Mouse (Mus musculus): ENCODE results near the gene Speer4f2.
"Not testable (repeated sequence)": the region's sequence is repeated elsewhere in the genome, so short reads cannot be mapped to it uniquely, and the experiment has no call there.

Gene Speer4f2

DNA sequence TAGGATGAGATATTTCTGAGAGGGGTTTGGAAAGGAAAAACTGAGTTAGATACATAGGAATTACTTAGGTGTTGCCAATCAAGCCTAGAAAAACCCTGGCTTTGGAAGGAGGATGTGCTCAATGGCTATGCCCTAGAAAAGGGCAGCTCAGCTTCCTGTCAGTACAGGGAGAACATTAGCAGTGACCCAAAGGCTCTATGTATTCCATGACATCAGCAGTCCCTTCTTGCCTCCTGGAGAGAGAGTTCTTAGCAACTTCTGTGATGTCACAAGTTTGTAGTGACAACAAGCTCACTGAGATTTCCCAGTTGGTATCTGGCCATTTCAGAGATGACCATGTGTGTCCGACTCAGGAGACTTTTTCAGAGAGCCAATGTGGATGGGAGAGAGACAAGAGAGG, at the start of gene Speer4f2:
TSS of gene Speer4f2 (plus strand) at position 301 of the 400 bp plus-strand sequence.
- not testable (repeated sequence) for DNase-seq (ENCODE audit: low spot score in 2 of 2)

DNA sequence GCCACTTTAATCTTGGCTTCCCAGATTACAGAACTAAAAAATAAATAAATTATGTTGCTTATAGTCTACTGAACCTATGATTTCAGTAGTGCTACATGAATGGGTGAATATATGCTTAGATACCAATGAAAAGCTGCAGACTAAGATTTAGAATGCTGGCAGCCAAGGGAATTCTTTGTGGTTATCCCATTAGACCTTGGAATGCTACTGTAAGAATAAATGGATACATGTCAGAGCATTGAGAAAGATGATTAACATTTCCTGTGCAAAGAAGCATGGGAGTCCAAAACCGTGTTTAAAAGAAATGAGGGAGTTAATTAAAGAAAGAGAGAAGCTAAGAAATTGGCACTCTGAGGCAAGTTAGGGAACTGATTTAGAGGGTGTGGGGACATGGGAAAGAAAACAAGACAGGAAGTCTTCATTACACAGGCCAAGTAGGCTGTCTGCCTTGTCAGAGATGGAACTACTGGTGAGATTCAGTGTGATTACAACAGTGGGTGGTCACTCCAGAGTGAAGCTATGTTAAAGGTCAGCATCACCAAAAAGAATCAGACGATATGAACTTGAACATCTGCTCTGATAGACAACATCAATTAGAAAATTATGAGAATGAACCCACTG, 43.9 kb upstream of the Speer4f2 start:
- DNase-seq (ENCODE audit: low spot score in 2 of 2), result no peak

DNA sequence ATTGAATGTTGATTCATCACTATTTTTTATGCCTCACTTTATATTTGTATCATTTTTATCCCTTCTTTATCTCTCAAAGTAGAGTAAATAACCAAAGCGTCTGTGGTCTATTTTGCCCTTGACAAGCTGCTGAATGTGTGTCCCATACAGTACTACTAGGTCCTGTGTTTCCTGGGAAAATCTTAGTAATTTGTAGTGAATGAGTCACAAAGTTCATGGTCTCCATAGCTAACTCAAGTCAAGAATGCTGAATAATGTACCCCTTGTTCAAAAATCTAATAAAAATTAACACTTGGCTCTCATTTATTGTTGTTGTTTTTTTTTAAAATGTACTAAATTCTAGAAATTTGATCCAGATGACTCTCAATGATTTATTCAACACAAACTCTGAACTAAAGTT, 38.1 kb upstream of the Speer4f2 start:
- DNase-seq (ENCODE audit: low spot score in 2 of 2), result no peak

DNA sequence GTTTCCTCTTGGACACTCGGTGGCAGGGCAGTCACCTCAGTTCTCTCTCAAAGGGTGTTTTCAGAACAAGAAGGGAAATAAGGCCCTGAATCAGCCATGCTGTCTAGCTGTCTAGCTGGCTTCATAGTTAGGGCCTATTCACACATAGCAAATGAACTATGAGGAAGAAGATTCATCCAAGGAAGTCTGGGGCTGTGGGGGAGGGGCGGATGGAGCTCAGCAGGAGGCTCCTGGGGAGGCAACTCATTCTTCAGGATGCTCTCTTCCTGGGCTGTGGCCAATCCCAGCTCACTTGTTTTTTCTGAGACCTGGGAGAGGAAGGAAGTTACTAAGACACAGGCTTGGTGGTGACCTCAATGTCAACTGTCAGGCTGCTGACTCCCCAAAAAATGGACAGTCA, 27.2 kb upstream of the Speer4f2 start:
- DNase-seq (ENCODE audit: low spot score in 2 of 2), result not testable (repeated sequence)

DNA sequence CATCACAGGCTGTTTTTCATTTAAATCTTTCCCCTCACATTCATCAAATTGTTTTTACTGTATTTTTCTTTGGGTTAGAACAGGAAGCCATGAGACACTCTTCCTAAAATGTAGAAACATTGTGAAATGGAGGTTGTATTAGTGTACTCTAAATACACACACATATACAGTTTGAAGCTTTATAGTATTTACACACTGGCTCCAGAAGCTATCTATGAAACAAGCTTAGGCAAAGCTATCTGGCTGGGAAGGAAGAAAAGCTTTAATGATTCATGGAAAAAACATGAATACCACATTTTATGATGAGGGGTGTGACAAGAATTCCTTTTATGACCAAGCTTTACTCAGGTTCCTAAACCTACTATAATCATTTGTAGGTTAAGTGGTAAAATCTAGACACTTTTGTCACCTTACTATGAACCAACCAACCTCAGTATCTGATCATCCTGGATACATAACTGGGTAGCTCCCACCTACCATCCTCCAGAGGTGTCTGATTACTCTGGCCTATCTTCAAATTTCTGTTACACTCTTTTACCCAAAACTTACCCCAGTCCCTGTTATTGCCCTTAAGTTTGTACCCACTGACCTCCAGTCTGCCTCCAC, 13.5 kb upstream of the Speer4f2 start:
- no peak for DNase-seq (ENCODE audit: low spot score in 2 of 2)

DNA sequence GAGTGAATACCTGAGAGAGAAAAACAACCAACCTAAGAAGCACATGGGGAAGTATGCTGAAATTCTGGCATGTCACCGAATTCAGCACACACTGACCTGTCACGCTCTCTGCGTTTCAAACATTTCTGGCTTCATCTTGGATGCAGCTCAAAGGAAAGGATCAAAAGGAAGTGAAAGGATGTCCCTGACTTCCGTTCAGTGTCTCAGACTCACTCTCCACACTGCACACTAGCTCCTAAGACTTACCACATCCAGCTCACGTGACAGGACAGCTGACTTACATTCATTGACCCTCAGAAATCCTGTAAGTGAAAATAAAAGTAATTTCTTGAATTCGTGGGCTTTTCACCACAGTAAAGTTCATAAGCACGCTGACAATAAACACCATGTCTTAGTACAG, 16.9 kb downstream of the Speer4f2 start:
- no peak for DNase-seq (ENCODE audit: low spot score in 2 of 2)

DNA sequence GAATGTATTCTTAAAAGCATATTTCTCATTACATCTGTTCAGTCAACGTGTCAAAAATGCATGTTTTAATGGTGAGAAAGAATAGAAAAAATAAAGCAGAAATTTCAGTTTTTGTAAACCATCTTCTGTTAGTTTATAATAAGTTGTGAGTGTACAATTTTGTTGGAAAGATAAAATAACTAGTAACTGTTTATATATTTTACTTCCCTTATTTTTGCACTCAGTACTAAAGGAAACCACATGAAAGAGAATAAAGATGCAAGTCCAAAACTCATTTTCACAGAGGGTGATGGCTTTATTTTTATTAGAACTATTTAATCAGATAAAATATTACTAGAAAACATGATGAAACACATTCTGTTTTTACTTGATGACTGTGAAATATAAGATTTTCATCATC, 18.2 kb downstream of the Speer4f2 start:
- no peak for DNase-seq (ENCODE audit: low spot score in 2 of 2)

DNA sequence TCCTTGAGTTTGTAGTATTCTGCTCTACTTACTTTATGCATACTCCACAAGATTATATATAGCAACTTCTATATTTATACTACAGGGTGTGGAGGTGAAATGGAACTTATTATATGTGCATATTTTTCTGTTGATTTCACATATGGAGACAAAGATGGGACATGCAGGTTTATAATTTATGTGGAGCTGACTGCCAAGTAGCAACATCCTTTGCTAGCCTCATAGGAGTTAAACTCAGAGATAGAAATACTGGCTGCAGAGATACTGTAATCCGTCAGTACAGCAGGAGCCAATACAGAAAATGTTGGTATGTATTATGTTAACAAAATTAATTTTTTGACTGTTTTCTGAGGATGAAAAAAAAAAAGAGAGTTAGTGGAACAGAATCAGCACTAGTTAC, 27.6 kb downstream of the Speer4f2 start:
- no peak for DNase-seq (ENCODE audit: low spot score in 2 of 2)

DNA sequence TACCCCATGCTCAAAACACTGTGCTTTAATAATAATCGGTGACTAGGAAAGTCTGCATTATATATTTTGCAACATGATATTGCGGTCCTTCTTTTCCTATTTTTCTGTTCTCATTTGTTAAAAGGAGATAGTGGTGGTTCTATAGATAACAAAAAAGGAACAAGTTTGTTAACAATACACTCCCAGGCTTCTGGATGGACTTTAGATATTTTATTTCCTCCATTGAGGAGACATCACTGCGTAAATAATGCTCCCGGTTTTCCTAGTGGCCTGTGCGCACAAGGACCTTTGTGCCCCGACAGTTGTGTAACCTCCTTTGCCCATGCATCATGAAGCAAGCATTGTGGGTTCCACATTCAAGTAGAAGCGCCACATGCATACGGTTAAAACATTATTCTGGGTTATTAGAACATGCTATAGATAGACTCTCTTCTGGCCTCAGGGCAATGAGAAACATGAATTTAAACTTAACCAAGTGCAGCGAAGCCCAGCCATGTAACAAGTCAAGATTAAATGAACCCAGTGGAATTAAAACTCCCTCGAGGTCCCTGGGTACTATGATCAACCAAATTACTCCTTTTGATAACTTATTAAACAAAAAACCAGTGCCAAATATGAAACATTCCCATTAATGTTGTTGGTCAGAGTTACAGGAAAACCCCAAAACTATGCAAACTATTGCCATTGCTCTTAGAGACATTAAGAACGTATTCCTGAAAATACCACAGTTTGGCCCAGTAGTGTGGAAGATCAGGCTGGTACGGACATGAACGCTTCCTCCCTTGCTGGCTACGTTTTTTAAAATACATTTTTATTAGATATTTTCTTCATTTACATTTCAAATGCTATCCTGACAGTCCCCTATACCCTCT, 28.5 kb downstream of the Speer4f2 start:
- DNase-seq (ENCODE audit: low spot score in 2 of 2), result no peak

DNA sequence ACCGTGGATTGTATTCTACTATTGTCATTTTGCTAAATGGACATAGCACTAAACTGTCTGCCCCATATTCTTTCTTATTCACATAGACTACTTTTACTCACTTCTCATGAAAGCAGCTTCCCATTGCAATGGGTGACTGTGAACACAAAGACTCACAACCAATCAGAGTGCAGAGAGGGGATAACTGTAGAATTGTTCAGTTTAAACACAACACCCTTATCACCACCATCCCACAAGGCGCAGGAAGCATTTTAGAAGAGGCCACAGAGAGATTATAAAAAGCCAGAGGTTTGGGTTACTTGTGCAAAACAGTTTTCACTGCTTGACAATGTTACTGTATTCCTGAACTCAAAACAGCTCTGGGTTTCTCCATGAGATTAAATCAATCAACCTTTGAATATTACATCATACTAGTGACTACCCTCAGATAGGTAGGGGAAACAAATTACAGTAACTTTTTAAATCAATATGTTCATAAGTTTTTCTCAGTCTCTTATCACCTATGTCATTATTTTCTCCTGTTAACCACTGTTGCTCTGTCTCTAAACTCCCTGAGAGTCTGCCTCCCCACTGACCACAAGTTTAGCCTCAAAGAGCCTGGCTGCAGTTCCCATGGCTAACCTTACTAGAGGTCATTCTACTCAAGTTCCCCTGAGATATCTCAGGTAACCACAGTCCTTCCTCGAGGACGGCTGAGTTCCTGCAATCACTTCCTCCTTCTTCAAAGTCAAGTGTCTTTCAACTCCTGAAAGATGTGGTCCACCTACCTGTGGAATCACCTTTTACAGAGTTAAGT, 29.5 kb downstream of the Speer4f2 start:
- no peak for DNase-seq (ENCODE audit: low spot score in 2 of 2)

DNA sequence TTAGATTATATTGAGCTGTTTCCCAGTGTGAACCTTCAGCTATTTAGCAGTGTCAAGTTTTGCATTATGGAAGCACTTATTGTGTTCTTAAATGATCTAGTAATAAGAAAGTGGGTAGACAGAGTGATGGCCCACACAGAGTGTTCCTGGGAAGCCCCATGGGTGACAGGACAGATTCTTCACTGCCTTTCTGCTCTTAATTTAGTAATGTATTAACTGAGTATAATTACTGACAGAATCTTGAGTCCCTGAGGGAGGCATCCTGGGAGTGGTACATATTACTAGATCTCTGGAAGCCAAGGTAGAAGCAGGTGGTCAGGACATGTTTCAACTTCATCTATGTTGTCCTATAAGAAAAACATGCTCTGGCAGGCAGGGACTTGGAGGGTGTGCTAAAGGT, 30.6 kb downstream of the Speer4f2 start:
- DNase-seq (ENCODE audit: low spot score in 2 of 2), result no peak

DNA sequence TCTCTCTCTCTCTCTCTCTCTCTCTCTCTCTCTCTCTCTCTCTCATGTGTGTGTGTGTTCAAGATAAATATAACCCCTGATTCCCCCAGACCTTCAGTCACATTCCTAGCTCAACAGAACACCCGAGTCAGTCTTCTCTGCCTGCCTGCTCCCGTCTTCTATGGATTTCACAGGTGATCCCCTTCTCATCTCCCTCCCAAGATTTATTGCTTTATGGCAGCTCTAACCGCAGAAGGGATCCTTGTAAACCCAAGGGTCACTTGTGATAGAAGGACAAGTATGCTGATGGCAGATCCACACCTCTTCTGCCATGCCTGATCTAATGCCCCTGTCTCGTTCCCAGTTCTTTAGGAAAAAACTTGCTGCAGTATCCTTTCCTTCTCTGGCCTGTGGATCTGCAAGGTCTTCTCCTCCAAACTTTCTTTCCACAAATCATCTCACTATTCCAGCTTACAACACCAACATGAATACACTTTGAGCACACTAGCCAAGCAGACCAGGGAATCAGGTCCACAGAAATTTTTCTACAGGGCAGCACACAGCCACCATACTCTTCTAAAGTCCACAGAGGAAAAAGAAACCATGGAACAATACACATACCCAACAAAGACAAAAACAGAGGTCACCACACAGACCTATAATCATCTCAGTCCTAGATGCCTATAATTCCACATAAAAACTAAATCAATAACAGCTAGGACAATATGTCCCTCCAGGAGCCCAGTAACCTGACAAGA, 36.1 kb downstream of the Speer4f2 start:
- DNase-seq (ENCODE audit: low spot score in 2 of 2), result no peak

DNA sequence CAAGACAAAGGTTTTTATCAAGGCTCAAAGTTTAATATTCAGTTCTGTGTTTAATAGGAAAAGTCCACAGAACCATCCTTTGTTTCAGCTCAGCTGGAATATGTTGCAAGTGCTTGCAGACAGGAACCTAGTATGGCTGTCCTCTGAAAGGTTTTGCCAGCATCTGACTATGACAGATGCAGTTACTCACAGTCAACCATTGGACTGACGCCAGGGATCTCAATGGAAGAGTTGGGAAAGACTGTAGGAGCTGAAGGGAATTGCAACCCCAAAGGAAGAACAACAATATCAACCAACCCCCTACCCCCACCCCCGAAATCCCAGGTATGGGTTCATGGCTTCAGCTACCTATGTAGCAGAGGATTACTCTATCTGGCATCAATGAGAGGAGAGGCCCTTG, 44.2 kb downstream of the Speer4f2 start:
- no peak for DNase-seq (ENCODE audit: low spot score in 2 of 2)

DNA sequence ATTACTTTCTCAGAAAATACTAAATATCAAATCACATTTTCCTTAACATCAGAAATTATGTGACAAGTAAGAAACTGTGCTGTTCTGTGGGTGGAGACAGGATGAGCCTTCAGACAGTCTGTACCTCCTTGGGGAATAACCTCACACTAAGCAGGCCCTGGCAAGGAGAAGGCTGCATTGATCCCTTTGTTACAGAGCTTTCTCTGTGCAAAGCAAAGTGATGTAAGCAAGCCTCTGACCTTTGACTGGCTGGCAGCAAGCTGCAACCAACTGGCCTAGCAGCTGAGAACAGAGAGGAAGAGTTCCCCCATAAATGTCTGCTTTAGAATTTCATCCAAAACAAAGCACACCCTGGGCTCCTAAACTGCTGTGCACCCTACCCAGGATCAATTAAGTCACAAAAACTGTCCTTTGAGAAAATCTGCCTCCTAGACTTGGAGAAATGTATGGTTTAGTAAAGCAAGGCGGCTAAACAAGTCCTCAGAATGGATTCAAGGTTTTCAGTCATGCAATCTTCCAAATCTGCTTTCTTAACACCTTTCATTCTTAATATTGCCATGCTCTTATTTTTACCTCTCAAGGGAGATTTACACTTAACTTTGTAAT, 46.3 kb downstream of the Speer4f2 start:
- no peak for DNase-seq (ENCODE audit: low spot score in 2 of 2)

DNA sequence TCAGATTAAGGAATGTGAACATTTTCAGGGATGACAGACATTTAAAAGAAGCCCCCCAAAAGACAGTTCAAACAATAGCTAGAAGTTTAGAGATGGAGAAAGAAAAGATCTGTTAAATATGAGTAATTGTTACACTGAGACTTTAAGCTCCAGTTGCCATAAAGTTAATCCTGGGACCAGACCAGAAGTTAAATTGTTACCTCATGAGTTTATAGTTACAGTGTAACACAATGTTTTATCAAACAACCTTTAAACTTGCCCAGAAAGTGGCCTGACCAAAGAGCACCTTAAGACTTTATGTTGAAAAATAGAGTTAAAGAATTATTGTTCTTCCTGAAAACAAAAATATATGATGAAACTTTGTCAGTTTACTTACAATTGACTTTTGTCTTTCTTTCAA, 46.9 kb downstream of the Speer4f2 start:
- DNase-seq (ENCODE audit: low spot score in 2 of 2), result no peak

DNA sequence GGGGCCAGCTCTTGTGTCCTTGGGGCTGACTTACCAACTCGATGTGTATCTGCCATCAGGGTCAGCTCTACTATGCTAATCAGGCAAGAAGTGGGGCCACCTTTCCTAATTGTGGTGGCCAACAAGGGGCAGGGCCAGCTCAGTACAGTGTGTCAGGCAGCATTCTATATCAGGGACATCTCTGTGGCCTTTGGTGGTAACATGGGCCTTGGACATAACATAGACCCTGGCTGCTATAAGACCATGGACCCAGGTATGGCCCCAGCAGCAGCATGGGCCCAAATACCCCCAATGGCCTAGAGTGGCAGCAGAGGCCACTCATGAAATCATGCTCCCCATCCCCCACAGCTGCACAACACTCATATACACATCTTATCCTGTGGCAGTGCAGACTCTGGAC, 49.2 kb downstream of the Speer4f2 start:
- DNase-seq (ENCODE audit: low spot score in 2 of 2), result no peak

DNA sequence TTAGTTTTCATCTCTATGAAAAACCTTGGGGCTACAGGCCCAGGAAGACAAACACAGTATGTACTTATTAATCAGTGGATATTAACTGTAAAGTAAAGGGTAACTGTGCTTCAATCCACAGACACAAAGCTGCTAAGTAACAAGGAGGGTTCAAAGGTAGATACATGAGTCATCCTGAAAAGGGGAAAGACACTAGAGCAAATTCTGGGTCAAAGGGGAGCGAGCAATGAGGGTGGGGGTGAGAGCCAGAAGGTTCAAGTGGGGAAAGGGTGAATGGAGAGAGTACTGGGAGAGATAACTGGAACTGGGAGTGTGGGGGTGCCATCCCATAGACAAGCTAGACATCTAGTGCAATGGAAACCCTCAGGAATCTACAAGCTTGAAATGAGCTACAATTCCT, 54.0 kb downstream of the Speer4f2 start:
- DNase-seq (ENCODE audit: low spot score in 2 of 2), result no peak
